Mouse (Mus musculus) testis, postnatal 10 days (tissue): ENCODE results near the gene Rbm4b.
"Not testable (repeated sequence)": the region's sequence is repeated elsewhere in the genome, so short reads cannot be mapped to it uniquely, and the experiment has no call there.

ENCODE experiments used
- DNase-seq: peaks from one replicate; pipeline ENCODE4 v3.0.0; 2021; ENCODE audit warnings: low spot score

Gene Rbm4b

GRCm38 (mm10) chr19:4810746-4811062, 54.4 kb downstream of the Rbm4b start:
- no peak for DNase-seq

DNA sequence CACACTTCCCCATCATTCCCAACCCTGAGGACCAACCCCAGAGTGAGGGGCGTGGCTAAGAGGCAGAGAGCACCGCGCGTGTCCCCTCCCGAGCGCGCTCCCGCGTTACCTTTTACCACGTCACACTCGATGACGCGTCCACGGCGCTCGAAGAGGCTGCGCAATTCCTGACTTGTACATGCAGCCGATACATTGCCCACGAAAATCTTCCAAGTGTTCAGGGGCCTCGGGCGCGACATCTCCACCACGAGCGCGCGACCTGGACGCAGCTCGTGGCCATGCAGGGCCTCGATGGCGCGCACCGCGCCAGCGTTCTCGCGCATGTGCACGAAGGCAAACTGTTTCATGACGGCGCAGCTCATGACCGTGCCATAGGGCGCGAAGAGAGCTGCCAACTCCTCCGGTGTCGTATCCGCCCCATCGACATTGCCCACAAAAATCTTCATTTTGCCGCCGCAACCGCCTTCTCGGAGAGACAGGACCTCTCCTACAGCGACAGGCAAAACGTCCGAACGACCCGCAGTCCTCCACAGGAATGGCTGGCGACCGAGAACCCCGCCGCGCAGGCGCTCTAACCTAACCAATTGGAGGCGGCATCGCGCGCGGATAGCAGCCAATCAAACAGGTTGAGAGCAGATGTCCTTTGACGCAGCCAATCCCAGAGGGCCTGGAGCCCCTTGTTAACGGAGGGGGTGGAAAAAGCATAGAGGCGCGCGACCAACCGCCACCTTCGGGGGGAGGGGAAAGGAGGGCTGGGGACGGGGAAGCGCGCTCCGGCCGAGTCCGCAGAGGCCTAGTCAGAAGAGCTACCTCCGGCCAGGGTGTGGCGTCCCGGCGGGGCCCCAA, 55.0 kb downstream of the Rbm4b start, which contains the start of the genes Gm21992 and Rbm14:
TSS of gene Gm21992 (minus strand) at position 550 of the 846 bp plus-strand sequence.
TSS of gene Rbm14 (minus strand) at position 572 of the 846 bp plus-strand sequence.
- DNase-seq: peak; percentile 97

GRCm38 (mm10) chr19:4811909-4812242, 55.6 kb downstream of the Rbm4b start:
- no peak for DNase-seq

DNA sequence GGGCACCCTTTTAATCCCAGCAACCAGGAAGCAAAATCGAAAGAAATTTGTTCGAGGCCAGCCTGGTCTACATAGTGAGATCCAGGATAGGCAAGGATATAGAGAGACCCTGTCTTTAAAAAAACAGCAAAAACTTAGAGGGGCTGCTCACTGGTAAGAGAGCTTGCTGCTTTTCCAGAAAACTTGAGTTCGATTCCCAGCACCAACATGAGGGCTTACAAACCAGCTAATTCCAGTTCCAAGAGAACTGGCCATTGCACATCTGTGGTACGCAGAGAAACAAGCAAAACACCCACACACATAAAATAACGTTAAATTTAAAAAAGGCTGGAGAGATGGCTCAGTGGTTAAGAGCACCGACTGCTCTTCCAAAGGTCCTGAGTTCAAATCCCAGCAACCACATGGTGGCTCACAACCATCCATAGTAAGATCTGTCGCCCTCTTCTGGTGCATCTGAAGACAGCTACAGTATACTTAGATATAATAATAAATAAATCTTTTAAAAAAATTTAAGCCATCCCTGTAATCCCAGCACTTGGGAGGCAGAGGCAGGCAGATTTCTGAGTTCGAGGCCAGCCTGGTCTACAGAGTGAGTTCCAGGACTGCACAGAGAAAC, 56.1 kb downstream of the Rbm4b start:
- DNase-seq: not testable (repeated sequence)

DNA sequence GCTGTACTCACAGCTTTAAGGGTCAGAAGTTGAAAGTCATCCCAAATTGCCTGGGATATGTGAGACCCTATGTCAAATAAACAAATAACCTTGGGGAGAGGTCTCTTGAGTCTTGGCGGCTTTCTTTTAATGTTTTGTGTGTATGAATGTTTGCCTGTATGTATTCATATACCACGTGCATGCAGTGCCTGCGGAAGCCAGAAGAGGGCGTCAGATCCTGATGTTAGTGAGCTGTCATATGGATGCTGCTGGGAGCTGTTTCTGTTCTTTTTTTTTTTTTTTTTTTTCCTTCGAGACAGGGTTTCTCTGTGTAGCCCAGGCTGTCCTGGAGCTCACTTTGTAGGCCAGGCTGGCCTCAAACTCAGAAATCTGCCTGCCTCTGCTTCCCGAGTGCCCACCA, 56.7 kb downstream of the Rbm4b start:
- peak; percentile 71 for DNase-seq
